Mouse (Mus musculus): ENCODE results near the gene Theg.

- TF ChIP-seq POLR2A (IDR thresholded peaks at IDR 0.05; ENCODE audit: control insufficient read depth in 1 of 2, insufficient read depth in 1 of 2, low read depth in 1 of 2, low read length in 2 of 2, poor library complexity in 1 of 2) (no peak), USF1 (IDR thresholded peaks at IDR 0.05; ENCODE audit: low read depth, low read length) (no peak), GATA1 (IDR thresholded peaks at IDR 0.05; ENCODE audit: low read depth, low read length) (no peak), CTCF (IDR thresholded peaks at IDR 0.05 in 2 of 3, conservative IDR thresholded peaks at IDR 0.05 in 1 of 3; ENCODE audit: control insufficient read depth in 1 of 3, insufficient read depth in 1 of 3, low read depth in 2 of 3, low read length in 3 of 3, poor library complexity in 1 of 3, severe bottlenecking in 1 of 3) (no peak)
Observed at GRCm38 (mm10) chr10:79557496-79557895, 29.6 kb downstream of the Theg start.

Data from MEL (cell line).